Mouse (Mus musculus): ENCODE data around the gene Cldn14.
"Not testable (repeated sequence)": the region's sequence is repeated elsewhere in the genome, so short reads cannot be mapped to it uniquely, and the experiment has no call there.

Cldn14 gene

GRCm38 (mm10) chr16:94010156-94010555 is 1.5 kb upstream of the Cldn14 start:
- DNase-seq (ENCODE audit: extremely low read depth, insufficient read length, low spot score) = no peak

GRCm38 (mm10) chr16:94009356-94009755 is 719 bp upstream of the Cldn14 start:
- DNase-seq (ENCODE audit: extremely low read depth, insufficient read length, low spot score) = no peak

- DNase-seq (ENCODE audit: extremely low read depth, insufficient read length, low spot score) = no peak
These were observed 1.7 kb downstream of the Cldn14 start for GRCm38 (mm10) chr16:94006706-94007665.

- DNase-seq (ENCODE audit: extremely low read depth, insufficient read length, low spot score) = no peak
These were observed 5.2 kb downstream of the Cldn14 start for GRCm38 (mm10) chr16:94003478-94003877.

GRCm38 (mm10) chr16:94001366-94001765 is 7.3 kb downstream of the Cldn14 start:
- DNase-seq (ENCODE audit: extremely low read depth, insufficient read length, low spot score) = no peak

- DNase-seq (ENCODE audit: extremely low read depth, insufficient read length, low spot score) = no peak
These were observed 9.7 kb downstream of the Cldn14 start for GRCm38 (mm10) chr16:93998895-93999294.

GRCm38 (mm10) chr16:93983576-93983975 is 25.1 kb downstream of the Cldn14 start:
- no peak for DNase-seq (ENCODE audit: extremely low read depth, insufficient read length, low spot score)

GRCm38 (mm10) chr16:93982341-93982740 is 26.3 kb downstream of the Cldn14 start:
- no peak for DNase-seq (ENCODE audit: extremely low read depth, insufficient read length, low spot score)

- DNase-seq (ENCODE audit: extremely low read depth, insufficient read length, low spot score) = no peak
These were observed 27.3 kb downstream of the Cldn14 start for GRCm38 (mm10) chr16:93981190-93981841.

- DNase-seq (ENCODE audit: extremely low read depth, insufficient read length, low spot score) = not testable (repeated sequence)
These were observed 28.3 kb downstream of the Cldn14 start for GRCm38 (mm10) chr16:93980338-93980737.

- no peak for DNase-seq (ENCODE audit: extremely low read depth, insufficient read length, low spot score)
These were observed 29.3 kb downstream of the Cldn14 start for GRCm38 (mm10) chr16:93979316-93979715.

- DNase-seq (ENCODE audit: extremely low read depth, insufficient read length, low spot score) = no peak
These were observed 31.1 kb downstream of the Cldn14 start for GRCm38 (mm10) chr16:93977587-93977986.

GRCm38 (mm10) chr16:93976907-93977306 is 31.7 kb downstream of the Cldn14 start:
- DNase-seq (ENCODE audit: extremely low read depth, insufficient read length, low spot score) = no peak

- no peak for DNase-seq (ENCODE audit: extremely low read depth, insufficient read length, low spot score)
These were observed 33.2 kb downstream of the Cldn14 start for GRCm38 (mm10) chr16:93975430-93975829.

GRCm38 (mm10) chr16:93974278-93974677 is 34.4 kb downstream of the Cldn14 start:
- no peak for DNase-seq (ENCODE audit: extremely low read depth, insufficient read length, low spot score)

GRCm38 (mm10) chr16:93973554-93973953 is 35.1 kb downstream of the Cldn14 start:
- no peak for DNase-seq (ENCODE audit: extremely low read depth, insufficient read length, low spot score)

- DNase-seq (ENCODE audit: extremely low read depth, insufficient read length, low spot score) = no peak
These were observed 35.5 kb downstream of the Cldn14 start for GRCm38 (mm10) chr16:93973123-93973522.

GRCm38 (mm10) chr16:93971046-93971445 is 37.6 kb downstream of the Cldn14 start:
- DNase-seq (ENCODE audit: extremely low read depth, insufficient read length, low spot score) = no peak

- no peak for DNase-seq (ENCODE audit: extremely low read depth, insufficient read length, low spot score)
These were observed 40.7 kb downstream of the Cldn14 start for GRCm38 (mm10) chr16:93967893-93968292.

- no peak for DNase-seq (ENCODE audit: extremely low read depth, insufficient read length, low spot score)
These were observed 46.4 kb downstream of the Cldn14 start for GRCm38 (mm10) chr16:93962283-93962682.

GRCm38 (mm10) chr16:93961099-93961646 is 47.5 kb downstream of the Cldn14 start:
- no peak for DNase-seq (ENCODE audit: extremely low read depth, insufficient read length, low spot score)
